ENCODE assay signal across 8 mouse cellular contexts in genomic region chr19:5490898-5491708, GRCm38 (mm10). TPM values are rescaled to one million over a fixed set of nuclear protein-coding genes. Genes with fewer than 3 reads are reported as not detected.
DNase-seq lines count a peak whose midpoint lies in the region; ATAC-seq and TF ChIP-seq lines count a peak whose summit lies in the region.

No protein-coding gene starts in this region.

- no peak for DNase-seq in Patski (ENCODE audit: low read depth, low spot score)
- peak; percentile 75 to 78 for DNase-seq in cerebellum, postnatal 36 days
- DNase-seq in gastrocnemius, adult 2 months = peak; percentile 89
- peak; percentile 87 for DNase-seq in hindbrain, postnatal 0 days (ENCODE audit: low spot score)
- peak; percentile 77 to 78 for DNase-seq in left cerebral cortex, adult 2 months (ENCODE audit: extremely low spot score in 1 of 2, low spot score in 2 of 2)
- DNase-seq in right cerebral cortex, adult 2 months (ENCODE audit: low spot score in 2 of 2) = peak; percentile 77 to 82
- DNase-seq in urinary bladder, postnatal 25 days (ENCODE audit: low spot score) = peak; percentile 74

- intact Hi-C loops in gastrocnemius, adult 2 months (cut with DNase I) = loop anchor here (2.0 kb wide), 1 partner anchor 20 kb away; the partner anchor contains the start of gene Snx32
- intact Hi-C loops in left cerebral cortex, adult 2 months (cut with DNase I) = loop anchor here (1.0 to 2.0 kb wide), 2 partner anchors 20 to 67 kb away; partner anchors contain the start of genes Drap1 and Snx32

- no peak for TF ChIP-seq CTCF in Patski (IDR thresholded peaks at IDR 0.05)
- no peak for TF ChIP-seq CTCF in gastrocnemius, adult 2 months (IDR thresholded peaks at IDR 0.05)
- no peak for TF ChIP-seq CTCF in hindbrain, postnatal 0 days (IDR thresholded peaks at IDR 0.05; ENCODE audit: low read depth)
- no peak for TF ChIP-seq CTCF in left cerebral cortex, adult 2 months (IDR thresholded peaks at IDR 0.05)

- CTCF ChIA-PET in Patski (lab: Charles Lee) = interaction anchor here (0.8 to 12.3 kb wide), 5 partner anchors 8 to 77 kb away, joined by 3 to 143 read pairs (median 3); partner anchors contain the start of genes Ctsw and Fibp

- H3K27me3 ChIP-seq in Patski = no peaks in the 10 kb centered on the region
- H3K27me3 ChIP-seq in hindbrain, postnatal 0 days (ENCODE audit: insufficient read depth, low read length) = no peaks in the 10 kb centered on the region

- under 1% methylated on average over 53 of the region's 59 CpGs for WGBS in hindbrain, postnatal 0 days

- peak overlapping the region; percentile 98 for H3K27ac ChIP-seq in gastrocnemius, adult 2 months
- H3K27ac ChIP-seq in hindbrain, postnatal 0 days = peak overlapping the region; percentile 99
- peak overlapping the region; percentile 99 for H3K27ac ChIP-seq in left cerebral cortex, adult 2 months

- peak overlapping the region; percentile 96 for H3K9ac ChIP-seq in hindbrain, postnatal 0 days (replicated peaks; ENCODE audit: low read length)

- no peaks in the 10 kb centered on the region for H3K9me3 ChIP-seq in hindbrain, postnatal 0 days (ENCODE audit: low read length)

- in situ Hi-C loops in Patski (cut with MboI; ENCODE audit: low pct_unique_long_range_greater_than_20kb) = no loop called here

- peaks cover 31% of the 10 kb centered on the region for H3K36me3 ChIP-seq in hindbrain, postnatal 0 days (ENCODE audit: insufficient read depth, low read length)

- H3K4me1 ChIP-seq in hindbrain, postnatal 0 days (ENCODE audit: insufficient read depth, low read length) = peaks cover 8% of the 10 kb centered on the region

- POLR2A ChIA-PET in Patski (lab: Charles Lee) = interaction anchor here (0.6 to 8.8 kb wide), 6 partner anchors 17 to 376 kb away, joined by 3 to 135 read pairs (median 4); partner anchors contain the start of genes Ccdc85b and Efemp2

- peak; percentile 21 for ATAC-seq in Patski
- peak; percentile 14 for ATAC-seq in hindbrain, postnatal 0 days
- ATAC-seq in megakaryocyte, adult 5-6 weeks (ENCODE audit: poor library complexity, severe bottlenecking) = peak; percentile 40

- H3K4me3 ChIP-seq in gastrocnemius, adult 2 months = peak overlapping the region; percentile 100
- H3K4me3 ChIP-seq in hindbrain, postnatal 0 days (ENCODE audit: low read length) = peak overlapping the region; percentile 94
- peak overlapping the region; percentile 91 for H3K4me3 ChIP-seq in left cerebral cortex, adult 2 months

- H3K4me2 ChIP-seq in hindbrain, postnatal 0 days (ENCODE audit: low read depth, low read length) = peak overlapping the region; percentile 70

RNA-seq across cellular contexts. Expression of gene Cfl1, which starts 0.8 kb away (rescaled TPM):
- polyA plus RNA-seq in Patski (2021) = 1,610 TPM
- total RNA-seq in gastrocnemius, adult 2 months (2021) = 10 to 100 TPM; 52.8 to 72.0 TPM
- total RNA-seq in hindbrain, postnatal 0 days (2014; rRNA removed) = 1,468 and 1,477 TPM in 2 replicates
- polyA plus RNA-seq in hindbrain, postnatal 0 days (2015; fragmentation: Nextera tagmentation; extraction: Ambion mirVana) = 3,076 and 3,214 TPM in 2 replicates
- total RNA-seq in left cerebral cortex, adult 2 months (2021) = 1,000 to 10,000 TPM; 1,296 to 1,301 TPM
- 2,162 and 2,175 TPM in 2 replicates for total RNA-seq in megakaryocyte, adult 5-6 weeks (2015)
- total RNA-seq in megakaryocyte, adult 5-6 weeks (2017) = 1,771 and 1,778 TPM in 2 replicates

RNA-seq across cellular contexts. Expression of gene Mus81, which starts 2.9 kb away (rescaled TPM):
- polyA plus RNA-seq in Patski (2021) = 37.0 TPM
- 10 to 100 TPM; 20.1 to 23.3 TPM for total RNA-seq in gastrocnemius, adult 2 months (2021)
- total RNA-seq in hindbrain, postnatal 0 days (2014; rRNA removed) = 56.8 and 58.8 TPM in 2 replicates
- 27.4 and 27.7 TPM in 2 replicates for polyA plus RNA-seq in hindbrain, postnatal 0 days (2015; fragmentation: Nextera tagmentation; extraction: Ambion mirVana)
- total RNA-seq in left cerebral cortex, adult 2 months (2021) = 10 to 100 TPM; 33.3 to 33.4 TPM
- total RNA-seq in megakaryocyte, adult 5-6 weeks (2015) = 16.2 and 16.6 TPM in 2 replicates
- total RNA-seq in megakaryocyte, adult 5-6 weeks (2017) = 9.2 and 13.8 TPM in 2 replicates

RNA-seq across cellular contexts. Expression of gene 1700020D05Rik, which starts 12.5 kb away (rescaled TPM):
- 1.6 TPM for polyA plus RNA-seq in Patski (2021)
- 1 to 10 TPM in 1 of 2 experiments, under 1 TPM in 1; 0.92 to 1.6 TPM for total RNA-seq in gastrocnemius, adult 2 months (2021)
- total RNA-seq in hindbrain, postnatal 0 days (2014; rRNA removed) = 3.8 and 4.8 TPM in 2 replicates
- not detected in 2 replicates for polyA plus RNA-seq in hindbrain, postnatal 0 days (2015; fragmentation: Nextera tagmentation; extraction: Ambion mirVana)
- 1 to 10 TPM; 8.0 to 9.2 TPM for total RNA-seq in left cerebral cortex, adult 2 months (2021)
- total RNA-seq in megakaryocyte, adult 5-6 weeks (2015) = 1.8 and 2.1 TPM in 2 replicates
- 0.49 and 1.5 TPM in 2 replicates for total RNA-seq in megakaryocyte, adult 5-6 weeks (2017)

RNA-seq across cellular contexts. Expression of gene Efemp2, which starts 17.3 kb away (rescaled TPM):
- 451 TPM for polyA plus RNA-seq in Patski (2021)
- 1 to 10 TPM; 3.4 to 6.6 TPM for total RNA-seq in gastrocnemius, adult 2 months (2021)
- 46.3 and 49.3 TPM in 2 replicates for total RNA-seq in hindbrain, postnatal 0 days (2014; rRNA removed)
- polyA plus RNA-seq in hindbrain, postnatal 0 days (2015; fragmentation: Nextera tagmentation; extraction: Ambion mirVana) = 36.5 and 41.7 TPM in 2 replicates
- total RNA-seq in left cerebral cortex, adult 2 months (2021) = 10 to 100 TPM; 16.8 to 17.2 TPM
- 0.42 and 1.2 TPM in 2 replicates for total RNA-seq in megakaryocyte, adult 5-6 weeks (2015)
- 1.2 TPM in 1 of 2 replicates, not detected in the other for total RNA-seq in megakaryocyte, adult 5-6 weeks (2017)

RNA-seq across cellular contexts. Expression of gene Snx32, which starts 19.2 kb away (rescaled TPM):
- 30.0 TPM for polyA plus RNA-seq in Patski (2021)
- total RNA-seq in gastrocnemius, adult 2 months (2021) = 1 to 10 TPM; 5.8 to 8.0 TPM
- total RNA-seq in hindbrain, postnatal 0 days (2014; rRNA removed) = 78.0 and 79.0 TPM in 2 replicates
- 75.0 and 79.6 TPM in 2 replicates for polyA plus RNA-seq in hindbrain, postnatal 0 days (2015; fragmentation: Nextera tagmentation; extraction: Ambion mirVana)
- total RNA-seq in left cerebral cortex, adult 2 months (2021) = 10 to 100 TPM; 81.5 to 89.0 TPM
- 2.7 and 4.8 TPM in 2 replicates for total RNA-seq in megakaryocyte, adult 5-6 weeks (2015)
- 1.5 and 3.0 TPM in 2 replicates for total RNA-seq in megakaryocyte, adult 5-6 weeks (2017)

Comparison
In these comparisons a context has a peak if more than half of its experiments do, and no peak if none do; other contexts are left out.
1. RNA of gene Cfl1, which starts 0.8 kb away (total RNA-seq): 1,771 to 2,175 TPM in megakaryocyte, adult 5-6 weeks, 1,468 to 1,477 TPM in hindbrain, postnatal 0 days and 1,296 to 1,301 TPM in left cerebral cortex, adult 2 months; 52.8 to 72.0 TPM in gastrocnemius, adult 2 months; every median in the first group is over 10 times any median in the second.
2. Peak in every context shown above with its lines, with median percentiles within 50 percentile points of each other: ATAC-seq, H3K27ac ChIP-seq and H3K4me3 ChIP-seq.